Comparison of ENCODE assay signal across 21 mouse cellular contexts in genomic region chr15:86065367-86065766, GRCm38 (mm10). TPM values are rescaled to one million over a fixed set of nuclear protein-coding genes. Genes with fewer than 3 reads are reported as not detected.
A peak's percentile ranks its signal among the peaks of the same experiment; 100 is the strongest.
DNase-seq lines count a peak whose midpoint lies in the region; ATAC-seq and TF ChIP-seq lines count a peak whose summit lies in the region.
"Had no signal": no experiment of that assay in that cellular context is flagged by ENCODE, and none has a peak within 500 bp of the region (broad histone marks: within the 10 kb centered on the region; RNA-seq: fewer than 3 reads in every experiment).

No protein-coding gene starts in this region.

- H3K4me3 ChIP-seq in spleen, adult 2 months (ENCODE audit: extremely low read depth, insufficient read depth, insufficient read length), result no peak overlapping the region
- peak overlapping the region; percentile 6 for H3K4me3 ChIP-seq in liver, embryonic 15.5 days (replicated peaks)
- no peak overlapping the region for H3K4me3 ChIP-seq in midbrain, postnatal 0 days (ENCODE audit: low read depth, low read length)
- H3K4me3 ChIP-seq: embryonic facial prominence, embryonic 13.5 days; forebrain, embryonic 12.5 days; heart, embryonic 15.5 days; hindbrain, embryonic 13.5 days; megakaryocyte, embryonic 14.5 days; midbrain, embryonic 13.5 days had no signal

- H3K9ac ChIP-seq in liver, embryonic 15.5 days, result 0 out of 2 replicates have a peak overlapping the region, but pooled peaks have one; percentile 13
- H3K9ac ChIP-seq in midbrain, postnatal 0 days (replicated peaks; ENCODE audit: low read length, poor library complexity, severe bottlenecking), result no peak overlapping the region
- H3K9ac ChIP-seq: embryonic facial prominence, embryonic 13.5 days; forebrain, embryonic 12.5 days; heart, embryonic 15.5 days; hindbrain, embryonic 13.5 days; midbrain, embryonic 13.5 days had no signal

- peak overlapping the region; percentile 47 for H3K4me2 ChIP-seq in liver, embryonic 15.5 days
- no peak overlapping the region for H3K4me2 ChIP-seq in midbrain, postnatal 0 days (ENCODE audit: low read depth, low read length, poor library complexity, severe bottlenecking)
- H3K4me2 ChIP-seq: embryonic facial prominence, embryonic 13.5 days; forebrain, embryonic 12.5 days; heart, embryonic 15.5 days; hindbrain, embryonic 13.5 days; midbrain, embryonic 13.5 days had no signal

- peaks cover 82% of the 10 kb centered on the region for H3K4me1 ChIP-seq in spleen, adult 2 months (ENCODE audit: control insufficient read depth, insufficient read depth, insufficient read length)
- H3K4me1 ChIP-seq in liver, embryonic 15.5 days (replicated peaks), result peaks cover 98% of the 10 kb centered on the region
- H3K4me1 ChIP-seq in midbrain, postnatal 0 days (ENCODE audit: insufficient read depth, low read length), result peaks cover 15% of the 10 kb centered on the region

- no peak for TF ChIP-seq CTCF in spleen, adult 2 months (IDR thresholded peaks at IDR 0.05; ENCODE audit: extremely low read depth, insufficient read depth, insufficient read length, insufficient replicate concordance)
- no peak for TF ChIP-seq CTCF in midbrain, postnatal 0 days (IDR thresholded peaks at IDR 0.05)

- WGBS in spleen, adult 2 months, result 63% methylated on average over 4 of the region's 4 CpGs
- 51% methylated on average over 4 of the region's 4 CpGs for WGBS in liver, embryonic 15.5 days (ENCODE audit: insufficient replicate concordance)
- WGBS in midbrain, postnatal 0 days, result 94% methylated on average over 4 of the region's 4 CpGs

- ATAC-seq in liver, embryonic 15.5 days (ENCODE audit: insufficient read depth), result no peak
- no peak for ATAC-seq in midbrain, postnatal 0 days (ENCODE audit: low FRiP score)
- ATAC-seq: midbrain, embryonic 13.5 days had no signal

- no peaks in the 10 kb centered on the region for H3K9me3 ChIP-seq in liver, embryonic 15.5 days (replicated peaks)
- H3K9me3 ChIP-seq in midbrain, postnatal 0 days (ENCODE audit: low read length), result no peaks in the 10 kb centered on the region
- H3K9me3 ChIP-seq: embryonic facial prominence, embryonic 13.5 days; heart, embryonic 15.5 days; hindbrain, embryonic 13.5 days; megakaryocyte, embryonic 14.5 days; midbrain, embryonic 13.5 days had no signal

- no peak for DNase-seq in spleen, adult 2 months (ENCODE audit: low read depth in 1 of 2, low spot score in 2 of 2)
- DNase-seq in spleen, postnatal 36 days (ENCODE audit: low spot score in 2 of 2), result no peak
- peak; percentile 69 for DNase-seq in brain, adult 2 months (ENCODE audit: low read depth, low spot score)
- DNase-seq in c-Kit-positive CD71-positive TER-119-positive erythroid progenitor cells, embryonic 14.5 days (ENCODE audit: low spot score), result no peak
- no peak for DNase-seq in midbrain, postnatal 0 days (ENCODE audit: low spot score)
- DNase-seq in thymus, postnatal 10 days (ENCODE audit: low spot score in 2 of 2), result no peak
- DNase-seq: adrenal gland, adult 8-10 months; B cell, adult 2 months; gastrocnemius, postnatal 10 days; kidney, adult 8-10 months; kidney, postnatal 4 days; lung, postnatal 4 days; retina, postnatal 1 day; right cerebral cortex, postnatal 14 days had no signal

- H3K36me3 ChIP-seq in spleen, adult 2 months (ENCODE audit: control insufficient read depth, insufficient read depth, low read length), result no peaks in the 10 kb centered on the region
- H3K36me3 ChIP-seq in liver, embryonic 15.5 days (replicated peaks), result 0 out of 2 replicates have a peak, but pooled peaks cover 5% of the 10 kb centered on the region
- H3K36me3 ChIP-seq in midbrain, postnatal 0 days (ENCODE audit: insufficient read depth, low read length), result no peaks in the 10 kb centered on the region
- H3K36me3 ChIP-seq: forebrain, embryonic 12.5 days; heart, embryonic 15.5 days had no signal

- H3K27me3 ChIP-seq in spleen, adult 2 months (ENCODE audit: control insufficient read depth, insufficient read depth, low read length), result no peaks in the 10 kb centered on the region
- no peaks in the 10 kb centered on the region for H3K27me3 ChIP-seq in liver, embryonic 15.5 days
- H3K27me3 ChIP-seq in midbrain, postnatal 0 days (ENCODE audit: insufficient read depth, low read length), result no peaks in the 10 kb centered on the region
- H3K27me3 ChIP-seq: embryonic facial prominence, embryonic 13.5 days; forebrain, embryonic 12.5 days; heart, embryonic 15.5 days; hindbrain, embryonic 13.5 days; midbrain, embryonic 13.5 days had no signal

- TF ChIP-seq POLR2A in spleen, adult 2 months (IDR thresholded peaks at IDR 0.05; ENCODE audit: low read depth, low read length), result no peak

- H3K27ac ChIP-seq in spleen, adult 2 months (ENCODE audit: insufficient read depth, low read length), result peak overlapping the region; percentile 79
- H3K27ac ChIP-seq in liver, embryonic 15.5 days (replicated peaks), result peak overlapping the region; percentile 81
- no peak overlapping the region for H3K27ac ChIP-seq in midbrain, postnatal 0 days (ENCODE audit: low read depth, low read length)
- H3K27ac ChIP-seq: embryonic facial prominence, embryonic 13.5 days; forebrain, embryonic 12.5 days; heart, embryonic 15.5 days; hindbrain, embryonic 13.5 days; midbrain, embryonic 13.5 days had no signal

RNA-seq across cellular contexts. Expression of gene Gramd4, which starts 7.9 kb away (rescaled TPM):
- 36.2 and 43.9 TPM in 2 replicates for polyA plus RNA-seq in spleen, adult 2 months (2012; rRNA removed)
- 6.3 and 7.8 TPM in 2 replicates for polyA plus RNA-seq in liver, embryonic 15.5 days (2015; fragmentation: Nextera tagmentation; extraction: Ambion mirVana)
- 43.4 and 47.6 TPM in 2 replicates for total RNA-seq in midbrain, postnatal 0 days (2014; rRNA removed)
- 21.5 and 22.5 TPM in 2 replicates for polyA plus RNA-seq in midbrain, postnatal 0 days (2015; fragmentation: Nextera tagmentation; extraction: Ambion mirVana)

RNA-seq across cellular contexts. Expression of gene Celsr1, which starts 31.8 kb away (rescaled TPM):
- 7.4 and 7.9 TPM in 2 replicates for polyA plus RNA-seq in spleen, adult 2 months (2012; rRNA removed)
- polyA plus RNA-seq in liver, embryonic 15.5 days (2015; fragmentation: Nextera tagmentation; extraction: Ambion mirVana), result 0.01 and 0.08 TPM in 2 replicates
- 13.7 and 15.0 TPM in 2 replicates for total RNA-seq in midbrain, postnatal 0 days (2014; rRNA removed)
- polyA plus RNA-seq in midbrain, postnatal 0 days (2015; fragmentation: Nextera tagmentation; extraction: Ambion mirVana), result 0.60 and 0.79 TPM in 2 replicates
